Mouse (Mus musculus) frontal cortex, postnatal 10 days (tissue): ENCODE measurements around the gene Serpina7.

Experiments used
- DNase-seq, 2 experiments: peaks; one replicate each; pipeline ENCODE4 v3.0.0; 2022; ENCODE audit warnings: low spot score in 2 of 2, mixed read lengths in 1 of 2

Gene Serpina7

GRCm38 (mm10) chrX:139085077-139085476 is at the start of gene Serpina7:
Gene Serpina7 (minus strand): TSS chrX:139085236.
- DNase-seq = no peak

GRCm38 (mm10) chrX:139134031-139134430 is 49.0 kb upstream of the Serpina7 start:
- DNase-seq = no peak

- no peak for DNase-seq
Observed at GRCm38 (mm10) chrX:139097197-139097596, 12.2 kb upstream of the Serpina7 start.

GRCm38 (mm10) chrX:139085943-139086342 is 907 bp upstream of the Serpina7 start, which contains the start of gene 4930513O06Rik:
Gene 4930513O06Rik (plus strand): TSS chrX:139086243.
- DNase-seq = no peak

- DNase-seq = no peak
Observed at GRCm38 (mm10) chrX:139078493-139078892, 6.5 kb downstream of the Serpina7 start.

GRCm38 (mm10) chrX:139064078-139064477 is 21.0 kb downstream of the Serpina7 start:
- no peak for DNase-seq

- DNase-seq = no peak
Observed at GRCm38 (mm10) chrX:139053149-139053548, 31.9 kb downstream of the Serpina7 start.

- DNase-seq = no peak
Observed at GRCm38 (mm10) chrX:139051976-139052375, 33.1 kb downstream of the Serpina7 start.

- DNase-seq = no peak
Observed at GRCm38 (mm10) chrX:139041148-139041547, 43.9 kb downstream of the Serpina7 start.

- no peak for DNase-seq
Observed at GRCm38 (mm10) chrX:139039314-139039713, 45.7 kb downstream of the Serpina7 start.

GRCm38 (mm10) chrX:139037666-139038065 is 47.4 kb downstream of the Serpina7 start:
- DNase-seq = no peak
